Mouse (Mus musculus) layer of hippocampus, adult 9-10 months (tissue): ENCODE measurements around the gene Pdk4.

ENCODE experiments used
- DNase-seq: peaks from one replicate; pipeline ENCODE4 v3.0.0; 2022; ENCODE audit warnings: low spot score

The Pdk4 gene

DNA sequence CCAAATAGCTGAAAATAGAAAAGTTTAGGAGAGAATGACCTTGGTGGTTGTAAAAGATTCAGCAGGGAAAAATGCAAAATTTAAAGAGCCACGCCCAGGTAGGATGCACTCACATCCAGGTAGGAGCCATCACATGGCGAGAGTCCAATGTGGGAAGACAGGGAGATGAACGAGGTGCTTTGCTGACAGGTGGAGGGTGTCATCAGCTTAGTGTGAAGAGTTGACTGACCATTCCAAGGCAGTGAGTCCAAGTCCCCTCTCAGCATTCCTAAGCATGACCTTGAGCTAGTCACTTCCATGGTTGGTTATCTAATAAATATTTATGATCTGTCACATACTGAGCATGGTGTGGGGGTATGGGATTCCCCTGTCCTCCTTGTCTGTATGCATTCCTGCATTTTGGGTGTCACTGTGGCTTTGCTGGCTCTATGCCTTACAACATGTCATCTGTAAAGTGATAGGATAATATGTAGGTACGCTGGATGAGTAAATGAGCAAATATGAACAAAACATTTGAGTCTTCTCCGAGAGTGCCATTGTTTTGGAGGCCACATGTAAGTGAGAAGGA lies 51.7 kb downstream of the Pdk4 start:
- no peak for DNase-seq

DNA sequence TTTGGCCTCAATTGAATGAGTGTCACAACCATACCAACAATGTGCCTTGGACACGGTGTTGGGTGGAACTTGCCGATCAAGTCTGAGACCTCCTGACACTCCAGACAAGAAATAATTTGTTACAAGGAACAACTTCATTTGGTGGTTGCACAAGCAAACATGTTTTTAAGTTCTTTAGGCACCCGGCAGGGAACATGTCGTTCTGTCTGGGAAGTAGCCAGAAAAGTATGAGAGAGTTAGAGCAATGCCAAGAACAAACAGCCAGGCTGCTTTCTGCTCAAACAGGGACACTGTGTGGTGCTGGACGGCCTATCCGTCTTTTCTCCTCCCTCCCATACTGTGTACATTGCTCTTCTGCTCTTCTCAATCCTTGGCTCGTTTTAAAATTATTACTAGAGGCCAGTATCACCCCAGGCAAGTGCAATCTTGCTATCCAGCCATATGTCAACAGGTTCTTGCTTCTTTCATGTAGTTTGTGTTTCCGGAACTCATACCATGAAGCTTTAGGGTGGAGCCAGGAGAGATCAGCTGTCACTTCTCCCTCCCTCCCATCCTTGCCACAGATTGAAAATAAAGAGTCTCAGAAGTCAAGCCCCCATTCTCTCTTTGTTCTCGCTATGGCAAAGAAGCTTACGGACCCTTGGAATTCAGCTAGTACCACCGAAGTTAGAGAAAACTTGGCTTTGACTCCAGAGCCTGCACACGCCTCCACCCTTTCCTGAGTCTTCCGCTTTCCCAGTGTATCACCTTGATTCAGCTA lies 52.8 kb downstream of the Pdk4 start:
- peak; percentile 32 for DNase-seq

DNA sequence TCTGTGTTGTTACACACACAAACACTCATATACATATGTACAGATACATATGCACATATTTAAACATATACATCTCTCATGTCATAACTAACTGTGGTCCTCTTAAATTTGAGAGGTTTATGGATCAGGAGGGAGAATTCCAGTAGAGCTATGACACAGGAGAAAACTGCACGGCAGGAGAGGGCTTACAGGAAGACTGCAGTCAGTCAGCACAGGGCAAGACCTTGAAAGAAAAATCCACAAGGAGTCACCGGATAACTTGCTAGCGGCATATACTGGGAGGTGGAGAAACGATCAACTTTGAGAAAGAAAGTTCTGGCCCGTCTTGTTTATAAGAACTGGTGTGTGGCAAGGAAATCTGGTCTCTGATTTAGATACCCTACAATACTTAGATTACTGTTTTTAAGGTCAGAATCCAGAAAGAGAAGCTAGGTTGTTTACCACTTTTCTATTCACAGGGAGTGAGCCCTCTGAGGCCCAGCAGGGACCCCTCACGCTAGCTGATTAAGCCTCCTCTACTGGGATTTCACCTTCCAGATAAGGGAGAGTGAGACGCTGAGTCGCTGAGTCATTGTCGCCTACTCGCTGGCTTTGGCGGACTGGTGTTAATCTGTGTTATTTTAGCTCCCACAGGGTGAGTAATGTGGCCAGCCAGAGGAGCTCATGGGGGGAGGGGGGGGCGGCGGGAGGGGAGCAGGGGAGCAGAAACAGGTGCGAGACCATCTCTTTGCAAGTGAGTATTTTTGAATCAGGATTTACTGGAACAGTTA lies 53.6 kb downstream of the Pdk4 start:
- DNase-seq, result no peak

DNA sequence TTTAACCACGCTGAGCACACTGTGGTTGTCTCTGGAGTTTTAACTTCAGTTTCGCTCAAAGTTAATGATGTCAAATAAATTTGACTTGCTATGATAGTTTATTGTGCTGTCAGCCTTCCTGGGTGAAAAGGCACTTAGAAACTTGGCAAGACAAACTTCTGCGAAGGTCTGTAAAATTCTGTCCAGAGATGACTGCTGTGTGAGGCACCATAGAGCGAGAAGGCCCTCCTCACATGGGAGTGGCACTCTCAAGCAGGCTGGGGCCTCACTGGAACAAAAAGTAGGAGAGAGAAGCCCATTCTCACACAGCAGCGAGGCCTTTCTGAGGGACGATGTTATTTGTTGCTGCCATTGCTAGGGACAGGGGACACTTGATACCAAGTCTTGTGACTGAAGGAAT lies 54.9 kb downstream of the Pdk4 start:
- DNase-seq, result no peak

DNA sequence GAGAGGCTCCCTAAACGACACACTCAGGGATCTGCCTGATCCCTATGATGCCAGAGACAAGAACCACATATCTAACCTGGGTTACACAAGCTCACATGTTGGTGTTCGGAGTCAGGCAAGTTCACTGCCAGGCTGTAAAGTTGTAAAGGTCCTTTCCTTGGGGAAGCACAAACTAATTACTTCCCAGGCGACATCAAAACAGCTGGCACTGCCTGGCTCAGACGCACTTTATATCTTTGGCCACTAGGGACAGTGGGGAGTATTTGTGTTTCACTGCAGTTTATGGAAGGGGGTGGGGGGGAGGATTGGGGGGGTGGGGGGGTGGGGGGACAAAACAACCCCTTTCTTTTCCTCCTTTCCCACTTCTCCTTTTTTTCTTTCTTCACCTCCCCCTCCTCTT lies 58.4 kb downstream of the Pdk4 start:
- DNase-seq, result no peak

DNA sequence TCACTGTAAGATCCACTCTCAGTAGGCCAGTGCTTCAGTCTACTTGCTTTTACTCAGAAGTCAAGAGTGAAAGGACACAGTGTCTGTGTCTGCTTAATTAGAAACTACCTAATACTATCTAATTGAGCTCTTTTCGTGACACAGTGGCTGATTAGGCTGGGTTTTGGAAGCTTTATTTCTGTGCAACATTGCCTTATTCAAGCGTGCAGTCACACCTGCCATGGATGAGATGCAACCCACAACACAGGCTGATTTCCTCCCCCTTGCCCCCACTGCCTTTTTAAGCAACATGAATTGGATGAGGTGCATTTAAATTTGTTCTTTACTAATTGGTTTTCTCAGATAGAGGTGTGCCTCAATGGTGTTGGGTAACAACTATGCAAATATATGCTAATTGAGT lies 62.2 kb downstream of the Pdk4 start:
- DNase-seq, result no peak
